Mouse (Mus musculus) adrenal gland, adult 18-20 months (tissue): ENCODE data around the gene Olfm1. TPM values are rescaled to one million over a fixed set of nuclear protein-coding genes. Genes with fewer than 3 reads are reported as not detected.
A peak's percentile ranks its signal among the peaks of the same experiment; 100 is the strongest.

Experiments used
- DNase-seq, 2 experiments: peaks; one replicate each; pipeline ENCODE4 v3.0.0; 2021 to 2022; ENCODE audit warnings: low spot score in 2 of 2
- total RNA-seq, 2 experiments: library from RNA; stranded (reverse); gene quantifications; 1 replicate in 1 of 2; 2 replicates in 1 of 2; pipeline ENCODE4 v1.2.3; 2021

Olfm1 gene
- total RNA-seq, 2 experiments from 2014 or later: 38.0 to 38.7 TPM

DNA sequence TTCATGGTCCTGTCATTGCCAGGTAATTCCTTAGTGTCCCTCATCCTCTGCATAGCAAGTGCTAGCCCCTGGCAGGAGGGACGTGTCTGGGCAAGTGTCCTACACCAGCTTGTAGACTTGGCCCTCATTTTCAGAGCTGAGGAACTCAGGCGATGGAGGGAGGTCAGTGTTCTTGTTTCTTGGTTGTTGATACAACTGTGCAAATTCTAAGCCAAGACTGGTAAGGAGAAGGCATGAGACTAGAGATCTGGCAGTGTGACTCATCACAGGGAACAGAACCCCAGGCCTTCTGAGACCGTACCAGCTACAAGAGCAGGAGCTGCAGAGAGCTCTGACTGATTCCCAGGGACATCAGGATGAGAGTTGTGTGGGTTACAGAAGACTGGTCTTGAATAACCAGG, 8.6 kb downstream of the Olfm1 start:
- DNase-seq: no peak

DNA sequence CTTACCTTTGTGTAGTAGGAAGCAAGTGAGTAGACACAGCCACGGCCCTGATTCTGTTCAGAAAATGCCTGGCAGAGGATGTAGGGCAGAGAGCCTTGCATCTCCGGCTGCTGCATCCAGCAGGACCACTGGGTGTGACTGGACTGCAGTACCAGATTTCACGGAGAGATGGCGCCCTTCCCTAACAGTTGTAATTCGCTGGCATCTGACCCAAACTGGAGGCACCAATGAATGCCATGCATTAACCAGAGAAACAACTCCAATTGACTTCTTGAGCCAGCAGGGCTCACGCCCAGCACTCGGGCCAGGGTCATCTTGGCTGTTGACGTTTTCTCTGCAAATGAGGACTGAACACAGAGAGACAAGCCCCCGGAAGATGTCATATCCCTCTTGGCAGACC, 11.4 kb downstream of the Olfm1 start:
- DNase-seq: peak; percentile 93 to 95

GRCm38 (mm10) chr2:28204677-28205466, 12.1 kb downstream of the Olfm1 start:
- no peak for DNase-seq

DNA sequence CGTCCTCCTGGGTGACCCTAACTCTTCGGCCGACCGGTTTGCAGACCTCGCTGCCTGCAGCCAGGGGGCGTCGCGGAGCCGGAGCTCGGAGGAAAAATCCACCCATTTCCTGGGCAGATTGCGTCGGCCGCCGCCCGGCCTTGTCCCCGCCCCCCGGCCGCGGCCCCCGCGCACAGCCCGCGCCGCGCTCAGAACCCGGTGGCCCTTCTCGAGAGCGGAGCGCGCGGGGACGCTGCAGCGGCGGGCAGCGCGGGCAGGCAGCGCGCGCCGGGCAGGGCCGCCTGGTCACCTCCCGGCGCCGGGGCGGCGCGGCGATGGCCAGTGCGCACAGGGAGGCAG, 12.6 kb downstream of the Olfm1 start:
- DNase-seq: peak; percentile 91 to 95

GRCm38 (mm10) chr2:28205870-28206421, 13.2 kb downstream of the Olfm1 start:
- DNase-seq: peak; percentile 35 to 49

DNA sequence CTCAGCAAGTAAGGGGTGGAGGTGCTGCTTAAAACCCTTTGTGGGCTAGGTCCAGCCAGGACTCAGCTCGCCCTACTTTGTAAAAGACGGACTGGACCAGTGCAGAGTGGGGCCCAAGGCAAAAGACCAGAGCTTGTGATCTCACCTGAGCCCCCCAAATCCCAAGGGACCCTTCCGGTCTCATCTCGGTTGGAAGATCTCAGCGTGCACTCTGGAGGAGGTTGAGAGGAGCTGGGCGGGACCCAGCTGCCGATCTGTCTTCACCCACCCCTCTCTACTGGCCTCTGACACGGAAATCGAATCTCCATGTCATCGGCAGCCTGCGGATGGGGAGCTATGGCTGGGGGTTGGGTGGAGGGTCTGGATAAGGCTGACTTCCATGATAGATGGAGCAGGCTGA, 13.7 kb downstream of the Olfm1 start:
- no peak for DNase-seq

GRCm38 (mm10) chr2:28207200-28207750, 14.5 kb downstream of the Olfm1 start:
- no peak for DNase-seq

DNA sequence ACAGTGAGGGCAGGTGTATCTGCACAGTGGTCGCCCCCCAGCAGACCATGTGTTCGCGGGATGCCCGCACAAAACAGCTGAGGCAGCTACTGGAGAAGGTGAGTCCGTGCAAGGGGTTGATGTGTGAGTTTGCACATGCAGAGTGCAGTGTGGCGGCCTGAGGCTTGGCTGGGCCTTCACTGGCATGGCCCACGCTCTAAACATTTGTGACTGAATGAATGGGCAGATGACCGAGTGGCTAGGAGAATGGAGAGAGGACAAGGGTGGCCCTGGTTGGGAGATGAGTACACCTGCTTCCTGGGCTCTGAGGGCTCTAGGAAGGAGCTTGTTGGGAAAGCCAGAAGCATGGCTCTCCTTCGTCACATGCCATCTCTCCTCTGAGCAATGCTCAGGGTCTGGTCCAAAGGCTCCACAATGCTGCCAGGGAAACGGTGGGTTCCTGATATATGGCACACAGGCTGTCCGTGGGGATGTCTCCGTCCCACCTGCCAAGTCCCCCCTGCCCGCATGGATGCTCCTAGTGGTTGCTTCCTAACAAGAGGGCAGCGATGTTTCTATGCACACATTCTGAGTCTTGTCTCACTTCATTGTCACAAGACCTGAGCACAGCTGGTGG, 15.4 kb downstream of the Olfm1 start:
- DNase-seq: no peak

GRCm38 (mm10) chr2:28209211-28209610, 16.4 kb downstream of the Olfm1 start:
- DNase-seq: no peak

- no peak for DNase-seq
Observed at GRCm38 (mm10) chr2:28209653-28210052, 16.9 kb downstream of the Olfm1 start.

DNA sequence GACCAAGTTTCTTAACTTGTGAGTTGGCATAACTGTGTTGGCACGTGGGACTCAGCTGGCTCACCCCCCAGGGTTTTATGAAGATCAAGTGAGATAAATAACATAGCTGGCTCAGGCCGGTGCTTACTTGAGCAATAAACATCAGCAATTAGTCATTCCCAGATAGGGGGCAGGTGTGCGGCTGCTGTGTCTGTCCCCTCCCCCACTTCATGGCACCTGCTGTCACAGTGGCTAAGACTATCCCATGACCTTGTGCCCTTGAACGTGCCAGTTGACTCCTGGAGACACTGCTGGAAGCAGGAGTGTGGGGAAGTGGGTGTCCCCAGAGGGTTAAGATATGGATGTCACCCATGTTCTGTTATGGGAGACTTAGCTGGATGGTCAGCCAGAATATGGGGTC, 17.5 kb downstream of the Olfm1 start:
- DNase-seq: no peak

DNA sequence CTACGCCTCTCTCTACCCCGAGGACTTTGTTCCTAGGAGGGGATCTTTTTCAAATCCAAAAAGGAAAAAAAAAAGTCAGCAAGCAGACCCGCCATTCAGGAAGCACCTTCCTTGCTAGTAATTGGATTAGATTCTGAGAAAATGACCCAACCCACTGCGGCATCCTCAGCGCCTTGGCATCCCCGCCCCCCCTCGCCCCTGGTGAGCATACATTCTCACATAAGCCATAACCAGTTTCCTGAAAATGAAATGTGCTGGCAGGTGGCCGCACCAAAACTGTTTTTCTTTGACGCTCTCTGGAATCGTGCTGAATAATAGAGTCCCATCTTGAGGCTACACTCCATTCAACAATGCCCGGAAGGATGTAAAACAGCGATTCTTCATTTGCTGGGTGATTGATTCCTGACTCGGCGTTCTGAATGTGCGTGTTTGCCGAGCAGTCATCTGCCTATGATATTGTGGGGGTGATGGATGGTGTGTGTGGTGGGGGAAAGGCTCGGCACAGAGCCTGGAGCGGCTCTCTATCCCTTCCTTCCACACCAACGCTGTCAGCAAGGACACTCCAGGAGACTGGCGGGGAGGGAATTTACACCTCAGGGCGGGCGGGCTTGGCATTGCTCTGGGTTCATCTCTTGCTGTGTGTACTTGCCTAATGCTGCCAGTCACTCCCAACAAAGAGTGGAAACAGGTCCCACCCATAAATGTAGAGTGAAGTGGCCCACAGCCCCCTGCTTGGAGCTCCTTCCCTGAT, 18.9 kb downstream of the Olfm1 start:
- no peak for DNase-seq

DNA sequence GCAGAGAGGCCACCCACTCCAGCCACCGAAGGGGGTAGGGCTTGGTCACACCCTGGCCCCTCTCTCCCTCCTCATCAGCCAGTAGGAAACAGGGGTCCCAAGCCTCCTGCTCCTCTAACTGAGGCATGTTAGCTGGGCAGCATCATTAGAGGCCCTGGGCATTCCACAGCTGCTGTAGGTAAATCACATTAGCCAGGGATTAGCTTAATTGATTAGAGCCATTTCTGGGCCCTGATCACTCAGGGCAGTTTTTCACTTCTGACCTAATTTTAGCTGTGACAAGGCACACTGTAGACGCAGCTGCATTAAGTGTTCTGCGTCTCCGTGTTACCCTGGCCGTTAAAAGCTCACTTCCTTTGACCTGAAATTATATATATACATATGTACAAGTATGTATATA, 20.1 kb downstream of the Olfm1 start:
- no peak for DNase-seq

DNA sequence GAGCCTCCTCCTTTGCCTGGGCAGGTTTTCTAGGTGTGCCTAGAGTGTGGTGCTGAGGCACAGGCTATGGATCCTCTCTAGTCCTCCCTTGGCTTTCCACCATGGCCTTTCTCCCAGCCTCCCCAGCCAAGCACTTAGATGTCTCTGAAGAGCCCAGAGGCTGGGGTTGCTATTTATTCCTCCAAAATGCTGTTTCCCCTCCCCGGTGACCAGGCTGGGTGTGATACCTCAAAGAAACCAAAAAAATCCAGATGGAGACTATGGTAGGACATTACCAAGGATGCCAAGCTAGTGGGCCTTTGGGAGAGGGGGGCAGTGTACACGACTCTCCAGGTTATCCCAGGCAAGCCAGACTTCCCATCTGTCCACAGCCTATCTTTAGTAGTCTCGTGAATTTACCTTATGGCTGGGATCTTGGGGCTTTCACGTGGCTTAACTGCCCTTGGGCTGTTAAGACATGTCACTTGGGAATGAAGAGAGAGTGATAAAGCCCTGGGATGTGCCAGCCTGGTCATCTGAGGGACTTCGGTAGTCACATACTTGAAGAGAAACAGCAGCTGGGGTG, 23.5 kb downstream of the Olfm1 start:
- no peak for DNase-seq

DNA sequence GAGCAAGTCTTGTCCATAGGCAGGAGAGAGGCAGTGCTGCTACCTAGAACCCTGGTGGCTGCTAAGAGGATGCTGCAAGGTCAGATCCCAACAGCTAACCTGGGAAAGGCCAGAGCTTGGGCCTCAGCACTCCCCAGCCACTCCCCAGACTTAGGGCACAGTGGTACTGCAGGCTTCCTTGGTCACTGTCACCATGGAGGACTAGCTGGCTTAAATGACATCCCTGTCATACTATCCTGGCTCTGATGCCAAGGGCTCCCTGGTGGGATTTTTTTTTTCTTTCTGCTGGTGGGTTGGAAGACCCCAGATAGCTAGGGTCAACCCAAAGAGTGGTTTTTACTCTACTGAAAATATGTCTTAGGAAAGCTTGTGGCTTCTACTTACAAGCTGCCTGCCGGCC, 25.0 kb downstream of the Olfm1 start:
- no peak for DNase-seq

- DNase-seq: no peak
Observed at GRCm38 (mm10) chr2:28218651-28219356, 26.0 kb downstream of the Olfm1 start.

- DNase-seq: no peak
Observed at GRCm38 (mm10) chr2:28219625-28220024, 26.8 kb downstream of the Olfm1 start.

DNA sequence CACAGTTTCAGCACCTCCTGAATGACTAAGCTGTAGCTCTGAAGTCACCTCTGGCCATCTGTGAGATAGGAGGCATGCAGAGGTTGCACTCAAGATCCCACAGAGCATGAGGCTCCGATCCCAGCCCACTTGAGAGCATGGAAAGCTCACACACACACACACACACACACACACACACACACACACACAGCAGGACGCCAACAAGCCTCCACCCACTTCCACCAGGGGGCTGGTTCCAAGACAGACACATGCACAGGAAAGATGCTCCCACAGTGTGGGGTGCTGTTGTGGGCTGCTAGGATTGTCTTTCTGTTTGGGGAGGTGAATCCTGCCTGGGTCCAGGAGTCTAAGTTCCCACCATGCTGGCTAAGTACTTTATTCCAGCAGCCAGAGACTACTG, 29.0 kb downstream of the Olfm1 start:
- no peak for DNase-seq

- DNase-seq: no peak
Observed at GRCm38 (mm10) chr2:28224819-28225218, 32.0 kb downstream of the Olfm1 start.

GRCm38 (mm10) chr2:28225906-28226305, 33.1 kb downstream of the Olfm1 start:
- DNase-seq: no peak

DNA sequence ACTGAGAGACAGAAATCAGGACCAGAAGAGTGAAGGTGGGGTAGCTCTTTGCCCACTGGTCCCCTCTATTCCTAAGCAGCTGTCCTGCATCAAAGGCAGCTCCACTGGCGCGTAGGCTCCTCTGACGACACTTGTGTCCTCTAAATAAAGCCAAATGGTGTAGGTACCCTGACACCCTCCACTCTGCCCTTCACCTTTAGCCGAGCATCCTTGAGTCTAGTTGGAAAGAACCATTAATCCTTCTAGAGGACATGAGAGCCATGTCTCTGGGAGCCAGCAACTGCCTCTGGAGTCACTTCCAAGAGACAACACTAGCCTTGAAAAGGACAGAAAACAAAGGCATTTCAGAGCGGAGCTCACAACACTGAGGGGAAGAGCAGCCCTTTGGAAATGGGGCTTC, 34.2 kb downstream of the Olfm1 start:
- DNase-seq: no peak
